Mouse (Mus musculus) limb, embryonic 12.5 days (tissue): ENCODE results near the gene Fcrla. TPM values are rescaled to one million over a fixed set of nuclear protein-coding genes. Genes with fewer than 3 reads are reported as not detected.

Experiments used
- polyA plus RNA-seq: library from polyadenylated mRNA; unstranded; fragments of >200 nt; fragmentation: Nextera tagmentation; extraction: Ambion mirVana; gene quantifications from 2 replicates; pipeline ENCODE4 v1.2.1, GENCODE M21; 2016

Fcrla gene
- polyA plus RNA-seq, 1 experiment from 2014 or later = not detected

Other genes with a start within 250 kb of the Fcrla start
- gene Atf6, start 59.8 kb downstream of the Fcrla start, polyA plus RNA-seq = 8.4 and 9.3 TPM in 2 replicates
- gene Gm26620, start 42.5 kb downstream of the Fcrla start, polyA plus RNA-seq = 0.28 and 0.42 TPM in 2 replicates
- 46.0 and 53.2 TPM in 2 replicates for gene Dusp12, start 42.0 kb downstream of the Fcrla start, polyA plus RNA-seq
- gene Fcrlb, start 14.6 kb downstream of the Fcrla start, polyA plus RNA-seq = not detected in 2 replicates
- 0.33 and 0.34 TPM in 2 replicates for gene Fcgr2b, start 49.0 kb upstream of the Fcrla start, polyA plus RNA-seq
- 0.17 and 0.21 TPM in 2 replicates for gene Fcgr4, start 91.3 kb upstream of the Fcrla start, polyA plus RNA-seq
- 4.5 and 5.3 TPM in 2 replicates for gene Fcgr3, start 137.4 kb upstream of the Fcrla start, polyA plus RNA-seq
- 1.5 and 1.6 TPM in 2 replicates for gene Cfap126, start 186.3 kb upstream of the Fcrla start, polyA plus RNA-seq
- 182 and 217 TPM in 2 replicates for gene Sdhc, start 223.0 kb upstream of the Fcrla start, polyA plus RNA-seq
- 1.5 and 2.6 TPM in 2 replicates for gene Mpz, start 223.1 kb upstream of the Fcrla start, polyA plus RNA-seq